Mouse (Mus musculus): ENCODE results near the gene Grn. TPM values are rescaled to one million over a fixed set of nuclear protein-coding genes. Genes with fewer than 3 reads are reported as not detected.
A peak's percentile ranks its signal among the peaks of the same experiment; 100 is the strongest.

Grn gene
- total RNA-seq, 2 experiments from 2014 or later = 55.8 to 58.9 TPM

- peak; percentile 53 to 74 for DNase-seq (ENCODE audit: low spot score in 2 of 2)
Observed at GRCm38 (mm10) chr11:102465713-102466436, 35.8 kb downstream of the Grn start.

DNA sequence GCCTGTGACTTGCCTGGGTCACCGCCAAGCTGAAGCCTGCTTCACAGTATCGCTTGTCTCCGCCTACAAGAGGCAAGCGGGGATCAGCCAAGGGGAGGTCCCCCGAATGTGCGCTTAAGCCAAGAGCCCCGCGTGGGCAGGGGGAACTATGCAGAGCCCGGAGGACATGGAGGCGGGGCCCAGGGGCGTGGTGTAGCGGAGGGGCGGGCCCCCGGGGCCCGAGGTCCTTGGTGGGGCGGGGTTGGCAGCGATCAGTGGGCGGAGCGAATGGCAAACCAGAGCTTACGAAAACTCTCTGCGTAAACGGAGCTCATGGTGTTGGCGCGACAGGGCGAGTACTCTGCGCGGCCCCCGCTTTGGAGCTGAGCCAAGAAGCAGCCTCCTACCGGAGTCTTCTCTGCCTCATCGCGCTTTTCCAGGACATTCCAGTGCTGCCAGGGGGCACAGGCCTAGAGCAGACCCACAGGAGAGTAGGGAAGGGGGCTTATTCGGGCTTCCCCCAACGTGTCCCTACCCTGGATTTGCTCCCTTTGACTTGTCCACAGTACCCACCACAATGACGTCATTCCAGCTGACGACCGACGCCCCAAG is 37.0 kb downstream of the Grn start:
- peak; percentile 92 to 94 for DNase-seq (ENCODE audit: low spot score in 2 of 2)

DNA sequence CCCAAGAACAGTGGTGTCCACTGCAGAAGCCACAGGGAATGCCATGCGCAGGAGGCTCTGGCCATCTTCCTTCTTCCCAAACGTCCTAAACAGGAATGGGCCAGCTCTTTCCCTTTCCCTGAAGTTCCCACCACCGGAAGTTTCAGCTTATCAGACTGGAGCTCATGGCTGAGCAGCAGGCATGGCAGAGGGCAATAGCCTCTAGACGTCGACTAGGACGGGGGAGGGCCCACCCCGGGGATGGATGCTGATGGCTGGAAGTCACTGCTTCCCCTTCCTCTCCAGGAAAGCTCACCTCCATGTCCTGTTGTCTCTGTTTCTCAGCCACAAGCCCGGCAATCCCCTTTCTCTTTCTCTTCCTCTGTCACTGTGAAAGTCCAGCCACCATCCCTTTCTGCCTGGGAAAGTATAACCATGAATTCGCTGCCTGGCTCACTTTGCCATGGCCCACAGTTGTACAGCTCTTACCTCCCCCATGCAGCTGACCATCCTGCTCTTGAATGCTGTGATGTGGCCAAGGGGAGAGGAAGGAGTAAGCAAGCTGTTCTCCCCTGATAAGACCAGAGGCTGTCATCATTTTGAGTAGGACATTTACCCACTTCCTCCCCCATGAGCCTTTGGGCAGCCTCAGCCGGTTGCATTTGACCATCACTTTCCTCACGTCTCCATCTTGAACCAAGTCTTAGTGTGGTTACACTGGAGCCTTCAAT is 39.7 kb downstream of the Grn start, which contains the start of gene Itga2b:
TSS of gene Itga2b (minus strand) at position 475 of the 710 bp plus-strand sequence.
- no peak for DNase-seq (ENCODE audit: low spot score in 2 of 2)

GRCm38 (mm10) chr11:102475027-102475426 is 44.9 kb downstream of the Grn start:
- no peak for DNase-seq (ENCODE audit: low spot score in 2 of 2)

GRCm38 (mm10) chr11:102478671-102479070 is 48.6 kb downstream of the Grn start:
- DNase-seq (ENCODE audit: low spot score in 2 of 2) = no peak

GRCm38 (mm10) chr11:102479581-102479980 is 49.5 kb downstream of the Grn start:
- no peak for DNase-seq (ENCODE audit: low spot score in 2 of 2)

DNA sequence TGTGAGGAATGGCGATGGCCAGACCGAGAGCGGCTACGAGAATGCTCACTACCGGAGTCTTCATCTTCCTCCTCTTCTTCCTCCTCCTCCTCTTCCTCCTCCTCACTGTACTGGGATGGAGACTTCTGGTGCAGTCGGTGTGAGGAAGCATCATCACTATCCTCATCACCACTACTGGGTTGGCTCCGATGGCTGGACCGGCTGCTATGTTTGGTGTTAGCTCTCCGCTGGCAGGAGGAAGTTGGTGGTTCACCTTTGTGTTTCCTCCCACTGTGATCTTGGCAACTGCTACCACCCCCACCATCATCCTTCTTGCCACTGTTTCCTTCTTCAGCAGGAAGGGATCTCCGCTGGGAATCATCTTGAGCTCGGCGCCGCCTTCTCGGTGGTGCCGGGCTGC is 50.0 kb downstream of the Grn start:
- DNase-seq (ENCODE audit: low spot score in 2 of 2) = no peak

GRCm38 (mm10) chr11:102480897-102481296 is 50.8 kb downstream of the Grn start:
- DNase-seq (ENCODE audit: low spot score in 2 of 2) = no peak

GRCm38 (mm10) chr11:102481779-102482178 is 51.7 kb downstream of the Grn start:
- DNase-seq (ENCODE audit: low spot score in 2 of 2) = no peak

Small RNA genes lying within 50 kb of the gene (microRNA-seq; reads per million reads assigned to microRNA genes)
- 0.85 to 1.2 reads per million in 2 experiments for gene Mir6930

Other genes with a start within 250 kb of the Grn start
- gene Lsm12, start 245.0 kb upstream of the Grn start, total RNA-seq (2021) = 10 to 100 TPM; 55.0 to 64.2 TPM
- gene G6pc3, start 240.7 kb upstream of the Grn start, total RNA-seq (2021) = 10 to 100 TPM; 67.9 to 68.2 TPM
- 100 to 1,000 TPM; 298 to 303 TPM for gene Hdac5, start 200.1 kb upstream of the Grn start, total RNA-seq (2021)
- 1 to 10 TPM; 1.0 to 2.3 TPM for gene BC030867, start 181.4 kb upstream of the Grn start, total RNA-seq (2021)
- gene Asb16, start 161.6 kb upstream of the Grn start, total RNA-seq (2021) = 1 to 10 TPM; 2.2 to 2.9 TPM
- 10 to 100 TPM; 65.1 to 71.0 TPM for gene Tmub2, start 145.4 kb upstream of the Grn start, total RNA-seq (2021)
- gene Atxn7l3, start 133.7 kb upstream of the Grn start, total RNA-seq (2021) = 100 to 1,000 TPM; 224 to 230 TPM
- gene Ubtf, start 110.6 kb upstream of the Grn start, total RNA-seq (2021) = 100 to 1,000 TPM; 123 to 140 TPM
- under 1 TPM; 0.09 to 0.19 TPM for gene Slc4a1, start 64.1 kb upstream of the Grn start, total RNA-seq (2021)
- gene Rundc3a, start 36.9 kb upstream of the Grn start, total RNA-seq (2021) = 100 to 1,000 TPM; 477 to 484 TPM
- 10 to 100 TPM; 60.6 to 73.2 TPM for gene Slc25a39, start 22.4 kb upstream of the Grn start, total RNA-seq (2021)
- gene Fam171a2, start 17.4 kb downstream of the Grn start, total RNA-seq (2021) = 100 to 1,000 TPM; 113 to 133 TPM
- gene Itga2b, start 39.8 kb downstream of the Grn start, total RNA-seq (2021) = 1 to 10 TPM; 3.3 to 3.9 TPM
- gene Gpatch8, start 126.1 kb downstream of the Grn start, total RNA-seq (2021) = 10 to 100 TPM; 50.8 to 52.0 TPM
- gene Gm11627, start 149.1 kb downstream of the Grn start, total RNA-seq (2021) = 1 to 10 TPM; 3.7 to 5.4 TPM
- gene Fzd2, start 174.1 kb downstream of the Grn start, total RNA-seq (2021) = 1 to 10 TPM; 9.4 to 9.7 TPM
- gene Meioc, start 233.4 kb downstream of the Grn start, total RNA-seq (2021) = not detected